Mouse (Mus musculus): ENCODE results near the gene Gm13871.
"Not testable (repeated sequence)": the region's sequence is repeated elsewhere in the genome, so short reads cannot be mapped to it uniquely, and the experiment has no call there.

Gm13871 gene

GRCm38 (mm10) chr4:73905853-73906252 is at the start of gene Gm13871:
Gene Gm13871 (minus strand): TSS chr4:73905953.
- not testable (repeated sequence) for DNase-seq (ENCODE audit: low read depth)

- no peak for DNase-seq (ENCODE audit: low read depth)
Observed at GRCm38 (mm10) chr4:73950375-73950896, 44.7 kb upstream of the Gm13871 start, which contains the start of gene 2310002L09Rik. Gene 2310002L09Rik (minus strand): TSS chr4:73950846.

GRCm38 (mm10) chr4:73920660-73921059 is 14.9 kb upstream of the Gm13871 start, which contains the start of gene Gm11756:
Gene Gm11756 (minus strand): TSS chr4:73920760.
- DNase-seq (ENCODE audit: low read depth), result not testable (repeated sequence)

GRCm38 (mm10) chr4:73891012-73891411 is 14.7 kb downstream of the Gm13871 start, which contains the start of gene Gm11757:
Gene Gm11757 (minus strand): TSS chr4:73891112.
- not testable (repeated sequence) for DNase-seq (ENCODE audit: low read depth)

- DNase-seq (ENCODE audit: low read depth), result not testable (repeated sequence)
Observed at GRCm38 (mm10) chr4:73876166-73876565, 29.6 kb downstream of the Gm13871 start, which contains the start of gene Gm11758. Gene Gm11758 (minus strand): TSS chr4:73876266.

All from induced T-regulatory cell, adult 2 months (primary cell).